Comparison of ENCODE assay signal across 20 mouse cellular contexts in the genomic region with DNA sequence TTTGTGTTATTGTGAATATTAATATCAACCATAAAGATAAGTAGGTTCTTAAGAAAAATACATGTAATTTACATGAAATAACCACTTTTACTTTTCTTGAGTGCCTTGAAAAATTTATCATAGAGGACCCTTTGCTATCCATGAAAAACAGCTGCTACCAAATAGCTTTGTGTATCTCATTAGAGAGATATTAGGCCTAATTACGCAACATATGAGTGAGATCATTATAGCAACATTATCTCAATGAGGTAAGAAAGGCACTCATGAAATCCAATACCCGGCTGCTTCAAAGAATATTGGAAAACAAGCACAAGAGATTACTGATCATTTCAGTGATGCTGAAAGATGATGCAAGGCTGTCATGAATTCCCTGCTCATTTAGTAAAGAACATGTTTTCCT.
DNase-seq lines count a peak whose midpoint lies in the region; ATAC-seq and TF ChIP-seq lines count a peak whose summit lies in the region.
"Had no signal": no experiment of that assay in that cellular context is flagged by ENCODE, and none has a peak within 500 bp of the region (broad histone marks: within the 10 kb centered on the region; RNA-seq: fewer than 3 reads in every experiment).

No protein-coding gene starts in this region.

- H3K4me3 ChIP-seq in forebrain, embryonic 14.5 days (ENCODE audit: low read depth, low read length): no peak overlapping the region
- H3K4me3 ChIP-seq in forebrain, embryonic 12.5 days (replicated peaks): no peak overlapping the region
- no peak overlapping the region for H3K4me3 ChIP-seq in hindbrain, embryonic 13.5 days
- no peak overlapping the region for H3K4me3 ChIP-seq in hindbrain, embryonic 11.5 days (ENCODE audit: low read depth, low read length)
- H3K4me3 ChIP-seq in midbrain, embryonic 14.5 days (replicated peaks; ENCODE audit: low read depth, low read length): no peak overlapping the region
- H3K4me3 ChIP-seq in midbrain, postnatal 0 days (ENCODE audit: low read depth, low read length): no peak overlapping the region
- H3K4me3 ChIP-seq: embryonic facial prominence, embryonic 15.5 days; erythroblast, embryonic 14.5 days; forebrain, embryonic 10.5 days; gastrocnemius, adult 2 months; heart, embryonic 13.5 days had no signal

- ATAC-seq in forebrain, embryonic 14.5 days: peak; percentile 63
- no peak for ATAC-seq in forebrain, embryonic 12.5 days (ENCODE audit: low FRiP score)
- ATAC-seq in hindbrain, embryonic 13.5 days (ENCODE audit: low FRiP score): 0 out of 2 replicates have a peak, but pooled peaks have one; percentile 36
- ATAC-seq in hindbrain, embryonic 11.5 days (ENCODE audit: low FRiP score): no peak
- ATAC-seq in midbrain, embryonic 14.5 days (ENCODE audit: low FRiP score, low TSS enrichment): no peak
- no peak for ATAC-seq in midbrain, postnatal 0 days (ENCODE audit: low FRiP score)
- ATAC-seq: inflammation-experienced regulatory T-cells, adult 6 months; intestine, postnatal 0 days had no signal

- no peak for TF ChIP-seq CTCF in midbrain, postnatal 0 days (IDR thresholded peaks at IDR 0.05)

- 52% methylated on average over 2 of the region's 2 CpGs for WGBS in forebrain, embryonic 14.5 days
- WGBS in forebrain, embryonic 12.5 days: 73% methylated on average over 2 of the region's 2 CpGs
- 50% methylated on average over 2 of the region's 2 CpGs for WGBS in hindbrain, embryonic 13.5 days
- WGBS in hindbrain, embryonic 11.5 days: 75% methylated on average over 2 of the region's 2 CpGs
- 67% methylated on average over 2 of the region's 2 CpGs for WGBS in midbrain, embryonic 14.5 days
- 66% methylated on average over 2 of the region's 2 CpGs for WGBS in midbrain, postnatal 0 days

- no peak overlapping the region for H3K27ac ChIP-seq in forebrain, embryonic 14.5 days (ENCODE audit: low read depth, low read length)
- H3K27ac ChIP-seq in forebrain, embryonic 12.5 days: no peak overlapping the region
- peak overlapping the region; percentile 65 for H3K27ac ChIP-seq in hindbrain, embryonic 13.5 days
- H3K27ac ChIP-seq in hindbrain, embryonic 11.5 days (ENCODE audit: low read depth, low read length): no peak overlapping the region
- H3K27ac ChIP-seq in midbrain, embryonic 14.5 days (replicated peaks; ENCODE audit: low read depth, low read length): peak overlapping the region; percentile 20; the same call in 1 of the 2 replicates
- H3K27ac ChIP-seq in midbrain, postnatal 0 days (ENCODE audit: low read depth, low read length): no peak overlapping the region
- H3K27ac ChIP-seq: embryonic facial prominence, embryonic 15.5 days; forebrain, embryonic 10.5 days; gastrocnemius, adult 2 months; heart, embryonic 13.5 days had no signal

- DNase-seq in forebrain, embryonic 14.5 days (ENCODE audit: low spot score): peak; percentile 36
- no peak for DNase-seq in hindbrain, embryonic 11.5 days (ENCODE audit: low spot score)
- no peak for DNase-seq in midbrain, embryonic 14.5 days
- no peak for DNase-seq in midbrain, postnatal 0 days (ENCODE audit: low spot score)
- DNase-seq in natural killer cell, adult 2 months (ENCODE audit: low spot score in 2 of 2): no peak
- DNase-seq: adrenal gland, postnatal 10 days; cerebellum, adult 18-20 months; cerebellum, adult 9-11 months; cerebellum, postnatal 36 days; gastrocnemius, adult 2 months; gastrocnemius, postnatal 25 days; heart, postnatal 4 days had no signal

- H3K36me3 ChIP-seq in forebrain, embryonic 14.5 days (ENCODE audit: control insufficient read depth, insufficient read depth, low read length): peaks cover 4% of the 10 kb centered on the region; the same call in 1 of the 2 replicates
- no peaks in the 10 kb centered on the region for H3K36me3 ChIP-seq in forebrain, embryonic 12.5 days (replicated peaks)
- no peaks in the 10 kb centered on the region for H3K36me3 ChIP-seq in hindbrain, embryonic 13.5 days
- no peaks in the 10 kb centered on the region for H3K36me3 ChIP-seq in hindbrain, embryonic 11.5 days (ENCODE audit: control insufficient read depth, insufficient read depth, low read length)
- H3K36me3 ChIP-seq in midbrain, embryonic 14.5 days (ENCODE audit: control insufficient read depth, insufficient read depth, low read length): no peaks in the 10 kb centered on the region
- no peaks in the 10 kb centered on the region for H3K36me3 ChIP-seq in midbrain, postnatal 0 days (ENCODE audit: insufficient read depth, low read length)
- H3K36me3 ChIP-seq: forebrain, embryonic 10.5 days had no signal

- 0 out of 2 replicates have a peak, but pooled peaks cover 2% of the 10 kb centered on the region for H3K4me1 ChIP-seq in forebrain, embryonic 14.5 days (ENCODE audit: control insufficient read depth, insufficient read depth, low read length)
- H3K4me1 ChIP-seq in forebrain, embryonic 12.5 days: peaks cover 2% of the 10 kb centered on the region; the same call in 1 of the 2 replicates
- H3K4me1 ChIP-seq in hindbrain, embryonic 13.5 days (replicated peaks): peaks cover 11% of the 10 kb centered on the region
- no peaks in the 10 kb centered on the region for H3K4me1 ChIP-seq in hindbrain, embryonic 11.5 days (replicated peaks; ENCODE audit: control insufficient read depth, insufficient read depth, low read length)
- H3K4me1 ChIP-seq in midbrain, embryonic 14.5 days (ENCODE audit: control insufficient read depth, insufficient read depth, low read length): peaks cover 4% of the 10 kb centered on the region; the same call in 1 of the 2 replicates
- H3K4me1 ChIP-seq in midbrain, postnatal 0 days (ENCODE audit: insufficient read depth, low read length): 0 out of 2 replicates have a peak, but pooled peaks cover 2% of the 10 kb centered on the region
- H3K4me1 ChIP-seq: embryonic facial prominence, embryonic 15.5 days had no signal

- no peak overlapping the region for H3K9ac ChIP-seq in forebrain, embryonic 14.5 days (ENCODE audit: low read length)
- no peak overlapping the region for H3K9ac ChIP-seq in forebrain, embryonic 12.5 days
- no peak overlapping the region for H3K9ac ChIP-seq in hindbrain, embryonic 13.5 days
- no peak overlapping the region for H3K9ac ChIP-seq in hindbrain, embryonic 11.5 days (ENCODE audit: low read depth, low read length)
- no peak overlapping the region for H3K9ac ChIP-seq in midbrain, embryonic 14.5 days (replicated peaks; ENCODE audit: low read length)
- H3K9ac ChIP-seq in midbrain, postnatal 0 days (replicated peaks; ENCODE audit: low read length, poor library complexity, severe bottlenecking): no peak overlapping the region
- H3K9ac ChIP-seq: embryonic facial prominence, embryonic 15.5 days; heart, embryonic 13.5 days had no signal

- no peaks in the 10 kb centered on the region for H3K9me3 ChIP-seq in forebrain, embryonic 14.5 days (replicated peaks; ENCODE audit: control insufficient read depth, low read length)
- no peaks in the 10 kb centered on the region for H3K9me3 ChIP-seq in forebrain, embryonic 12.5 days
- H3K9me3 ChIP-seq in hindbrain, embryonic 13.5 days: no peaks in the 10 kb centered on the region
- H3K9me3 ChIP-seq in hindbrain, embryonic 11.5 days (ENCODE audit: control insufficient read depth, low read length): no peaks in the 10 kb centered on the region
- no peaks in the 10 kb centered on the region for H3K9me3 ChIP-seq in midbrain, embryonic 14.5 days (ENCODE audit: control insufficient read depth, low read length)
- H3K9me3 ChIP-seq in midbrain, postnatal 0 days (ENCODE audit: low read length): no peaks in the 10 kb centered on the region
- H3K9me3 ChIP-seq: embryonic facial prominence, embryonic 15.5 days; forebrain, embryonic 10.5 days; heart, embryonic 13.5 days had no signal

- H3K27me3 ChIP-seq in forebrain, embryonic 14.5 days (replicated peaks; ENCODE audit: control insufficient read depth, insufficient read depth, low read length): no peaks in the 10 kb centered on the region
- H3K27me3 ChIP-seq in forebrain, embryonic 12.5 days: no peaks in the 10 kb centered on the region
- H3K27me3 ChIP-seq in hindbrain, embryonic 13.5 days: no peaks in the 10 kb centered on the region
- H3K27me3 ChIP-seq in hindbrain, embryonic 11.5 days (ENCODE audit: control insufficient read depth, insufficient read depth, low read length): no peaks in the 10 kb centered on the region
- H3K27me3 ChIP-seq in midbrain, embryonic 14.5 days (ENCODE audit: control insufficient read depth, insufficient read depth, low read length): no peaks in the 10 kb centered on the region
- no peaks in the 10 kb centered on the region for H3K27me3 ChIP-seq in midbrain, postnatal 0 days (ENCODE audit: insufficient read depth, low read length)
- H3K27me3 ChIP-seq: embryonic facial prominence, embryonic 15.5 days; heart, embryonic 13.5 days had no signal

- no peak overlapping the region for H3K4me2 ChIP-seq in forebrain, embryonic 14.5 days (ENCODE audit: low read length)
- H3K4me2 ChIP-seq in forebrain, embryonic 12.5 days: no peak overlapping the region
- H3K4me2 ChIP-seq in hindbrain, embryonic 13.5 days: no peak overlapping the region
- no peak overlapping the region for H3K4me2 ChIP-seq in hindbrain, embryonic 11.5 days (replicated peaks; ENCODE audit: low read depth, low read length)
- H3K4me2 ChIP-seq in midbrain, embryonic 14.5 days (ENCODE audit: low read length): no peak overlapping the region
- no peak overlapping the region for H3K4me2 ChIP-seq in midbrain, postnatal 0 days (ENCODE audit: low read depth, low read length, poor library complexity, severe bottlenecking)
- H3K4me2 ChIP-seq: embryonic facial prominence, embryonic 15.5 days; heart, embryonic 13.5 days had no signal

Comparison
In these comparisons a context has a peak if more than half of its experiments do, and no peak if none do; other contexts are left out.
1. ATAC-seq: peak in forebrain, embryonic 14.5 days (single experiment) and hindbrain, embryonic 13.5 days (single experiment); none in forebrain, embryonic 12.5 days (single experiment), hindbrain, embryonic 11.5 days (single experiment), midbrain, embryonic 14.5 days (single experiment) and midbrain, postnatal 0 days (single experiment).
2. H3K27ac ChIP-seq: peak in hindbrain, embryonic 13.5 days (single experiment) and midbrain, embryonic 14.5 days (single experiment); none in forebrain, embryonic 14.5 days (single experiment), forebrain, embryonic 12.5 days (single experiment), hindbrain, embryonic 11.5 days (single experiment) and midbrain, postnatal 0 days (single experiment).